Mouse (Mus musculus) embryonic facial prominence, embryonic 14.5 days (tissue): ENCODE data around the gene Fam69a. TPM values are rescaled to one million over a fixed set of nuclear protein-coding genes. Genes with fewer than 3 reads are reported as not detected.

ENCODE experiments used
- polyA plus RNA-seq: library from polyadenylated mRNA; unstranded; fragments of >200 nt; fragmentation: Nextera tagmentation; extraction: Ambion mirVana; gene quantifications from 2 replicates; pipeline ENCODE4 v1.2.1, GENCODE M21; 2014

Gene Fam69a
- polyA plus RNA-seq, 1 experiment from 2014 or later, result 33.0 TPM

Other genes starting within 250 kb of the Fam69a start
- 0.47 TPM in 1 of 2 replicates, not detected in the other for gene Ube2d2b, start 157.0 kb downstream of the Fam69a start, polyA plus RNA-seq
- 56.1 and 58.5 TPM in 2 replicates for gene Evi5, start 112.0 kb downstream of the Fam69a start, polyA plus RNA-seq
- 58.1 and 63.8 TPM in 2 replicates for gene Rpl5, start 86.6 kb downstream of the Fam69a start, polyA plus RNA-seq
- gene Mtf2, start 78.6 kb upstream of the Fam69a start, polyA plus RNA-seq, result 84.3 and 86.2 TPM in 2 replicates
- 25.8 and 29.6 TPM in 2 replicates for gene Tmed5, start 145.5 kb upstream of the Fam69a start, polyA plus RNA-seq
- gene Ccdc18, start 145.8 kb upstream of the Fam69a start, polyA plus RNA-seq, result 6.7 and 9.0 TPM in 2 replicates